Mouse (Mus musculus) neutrophil, adult 65 days (primary cell): ENCODE data around the gene Extl1. TPM values are rescaled to one million over a fixed set of nuclear protein-coding genes. Genes with fewer than 3 reads are reported as not detected.

Experiments used
- total RNA-seq: library from RNA; stranded (reverse); gene quantifications from 2 replicates; pipeline ENCODE4 v1.2.4, GENCODE M21; 2023

Gene Extl1
- not detected in 2 replicates for total RNA-seq

GRCm38 (mm10) chr4:134383750-134384149, at the start of gene Extl1:
TSS of gene Extl1 (minus strand) at chr4:134383850.

GRCm38 (mm10) chr4:134395977-134396825, 12.6 kb upstream of the Extl1 start, which contains the start of gene Pafah2:
TSS of gene Pafah2 (plus strand) at chr4:134396320.

GRCm38 (mm10) chr4:134343071-134344031, 40.3 kb downstream of the Extl1 start, which contains the start of gene Slc30a2:
TSS of gene Slc30a2 (plus strand) at chr4:134343181.

GRCm38 (mm10) chr4:134314876-134315275, 68.8 kb downstream of the Extl1 start, which contains the start of gene Trim63:
TSS of gene Trim63 (plus strand) at chr4:134315120.

Other genes with a start within 250 kb of the Extl1 start
- 11.3 and 11.6 TPM in 2 replicates for gene Cep85, start 196.7 kb downstream of the Extl1 start, total RNA-seq
- gene Gm7534, start 180.8 kb downstream of the Extl1 start, total RNA-seq = not detected in 2 replicates
- not detected in 2 replicates for gene Catsper4, start 156.5 kb downstream of the Extl1 start, total RNA-seq
- not detected in 2 replicates for gene Cnksr1, start 145.5 kb downstream of the Extl1 start, total RNA-seq
- not detected in 2 replicates for gene E130218I03Rik, start 140.2 kb downstream of the Extl1 start, total RNA-seq
- gene Zfp593, start 138.3 kb downstream of the Extl1 start, total RNA-seq = 3.5 and 3.6 TPM in 2 replicates
- not detected in 2 replicates for gene Gm30191, start 136.9 kb downstream of the Extl1 start, total RNA-seq
- not detected in 2 replicates for gene Grrp1, start 129.7 kb downstream of the Extl1 start, total RNA-seq
- 9.7 and 11.7 TPM in 2 replicates for gene Pdik1l, start 96.0 kb downstream of the Extl1 start, total RNA-seq
- gene Trim63, start 68.7 kb downstream of the Extl1 start, total RNA-seq = not detected in 2 replicates
- not detected in 2 replicates for gene Slc30a2, start 40.7 kb downstream of the Extl1 start, total RNA-seq
- gene Pafah2, start 12.5 kb upstream of the Extl1 start, total RNA-seq = 16.5 and 22.8 TPM in 2 replicates
- gene Stmn1, start 84.5 kb upstream of the Extl1 start, total RNA-seq = 167 and 169 TPM in 2 replicates
- 25.9 and 29.1 TPM in 2 replicates for gene Paqr7, start 112.8 kb upstream of the Extl1 start, total RNA-seq
- 3.9 and 5.9 TPM in 2 replicates for gene Aunip, start 127.1 kb upstream of the Extl1 start, total RNA-seq
- gene Mtfr1l, start 151.5 kb upstream of the Extl1 start, total RNA-seq = 32.4 and 39.5 TPM in 2 replicates
- gene Selenon, start 168.3 kb upstream of the Extl1 start, total RNA-seq = 165 and 186 TPM in 2 replicates